Mouse (Mus musculus) A20 (cell line): ENCODE results near the gene E130114P18Rik.

Experiments used
- DNase-seq: peaks from one replicate; pipeline ENCODE4 v3.0.0-alpha.2; 2011; ENCODE audit warnings: low read depth, low spot score

Gene E130114P18Rik

DNA sequence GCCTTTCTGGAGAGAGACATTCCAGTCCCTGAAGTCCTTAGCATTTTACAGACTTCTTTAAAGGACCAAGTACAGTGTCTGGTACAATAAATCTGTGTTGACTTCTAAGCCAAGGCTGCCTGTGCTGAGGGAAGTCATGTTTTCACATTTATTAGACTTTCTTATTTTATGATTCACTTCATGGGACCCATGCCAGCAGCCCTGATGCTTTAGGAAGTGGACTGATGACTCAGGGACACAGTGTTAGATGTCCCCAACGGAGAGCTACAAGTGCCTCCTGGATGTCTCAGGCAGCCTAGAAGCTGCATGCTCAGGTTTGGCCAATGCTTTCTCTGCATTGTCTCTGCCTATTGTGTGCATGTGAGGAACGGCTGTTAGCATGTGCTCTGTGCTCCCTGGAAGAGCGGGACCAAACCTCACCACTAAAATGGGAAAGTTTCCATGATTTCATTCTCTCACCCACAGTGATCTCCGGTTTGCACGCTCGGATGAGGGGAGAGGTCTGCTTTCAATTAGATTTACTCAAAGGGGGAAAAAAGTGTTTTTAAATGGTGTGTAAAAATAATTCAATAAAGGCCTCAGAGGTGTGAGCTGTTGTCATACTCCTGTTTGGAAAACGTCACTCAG is 82.4 kb downstream of the E130114P18Rik start:
- DNase-seq, result no peak

DNA sequence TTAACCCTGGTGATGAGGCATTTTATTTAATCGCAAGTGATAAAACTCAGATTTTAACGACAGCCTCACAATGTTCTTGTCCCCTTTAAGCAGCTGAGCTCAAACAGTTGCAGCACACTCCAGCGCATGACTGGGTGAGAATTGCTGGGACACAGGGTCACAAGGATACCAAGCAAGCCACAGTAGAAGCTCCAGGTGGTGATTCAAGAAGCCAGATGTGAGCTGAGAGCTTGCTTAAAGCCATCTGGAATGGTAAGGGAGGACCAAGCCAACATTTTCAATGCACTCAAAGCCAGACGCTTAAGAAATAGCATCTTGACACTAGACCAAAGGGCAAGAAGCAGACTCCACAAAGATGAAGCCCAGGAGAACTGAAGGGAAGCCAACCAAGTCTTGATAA is 83.9 kb downstream of the E130114P18Rik start:
- no peak for DNase-seq

DNA sequence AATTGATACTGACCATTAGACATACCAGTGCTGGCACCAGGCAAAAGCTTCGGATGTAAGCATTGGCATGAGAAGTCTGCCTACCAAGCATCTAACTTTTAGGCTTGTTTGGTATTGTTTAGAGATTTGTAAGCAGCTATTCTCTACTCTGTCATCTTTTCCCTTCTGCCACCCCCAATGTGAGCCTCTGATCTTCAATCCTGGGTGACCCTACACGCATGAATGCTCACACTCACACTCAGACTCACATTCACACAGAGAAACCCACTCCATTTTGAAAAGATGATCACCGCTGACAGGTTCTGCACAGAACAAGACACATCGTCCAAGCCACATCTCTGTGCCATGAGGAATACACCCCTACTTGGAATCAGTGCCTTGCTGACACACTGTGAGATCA is 84.8 kb downstream of the E130114P18Rik start:
- DNase-seq, result no peak

GRCm38 (mm10) chr4:97690384-97690766 is 87.5 kb downstream of the E130114P18Rik start:
- DNase-seq, result no peak

- DNase-seq, result no peak
Measured at GRCm38 (mm10) chr4:97689456-97690383, 88.2 kb downstream of the E130114P18Rik start.

DNA sequence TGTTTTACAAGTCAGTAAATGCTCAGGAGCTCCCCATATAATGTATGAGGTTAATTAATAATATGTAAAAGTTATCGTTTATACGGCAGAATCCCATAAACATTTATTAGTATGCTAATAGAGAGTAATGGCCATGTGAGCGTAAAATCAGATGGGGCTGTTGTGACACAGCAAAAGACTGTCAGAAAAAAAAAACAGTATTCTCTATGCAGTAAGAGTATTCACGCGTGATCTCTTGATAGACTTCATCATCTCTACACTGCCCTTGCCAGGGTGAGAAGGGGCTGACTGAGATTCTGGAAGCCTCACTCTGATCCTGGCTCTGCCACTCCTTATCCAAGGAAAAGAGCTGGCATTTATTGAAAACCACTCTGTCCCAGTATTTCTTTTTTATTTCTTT is 91.9 kb downstream of the E130114P18Rik start:
- DNase-seq, result no peak

GRCm38 (mm10) chr4:97676579-97676937 is 101.3 kb downstream of the E130114P18Rik start:
- DNase-seq, result no peak

DNA sequence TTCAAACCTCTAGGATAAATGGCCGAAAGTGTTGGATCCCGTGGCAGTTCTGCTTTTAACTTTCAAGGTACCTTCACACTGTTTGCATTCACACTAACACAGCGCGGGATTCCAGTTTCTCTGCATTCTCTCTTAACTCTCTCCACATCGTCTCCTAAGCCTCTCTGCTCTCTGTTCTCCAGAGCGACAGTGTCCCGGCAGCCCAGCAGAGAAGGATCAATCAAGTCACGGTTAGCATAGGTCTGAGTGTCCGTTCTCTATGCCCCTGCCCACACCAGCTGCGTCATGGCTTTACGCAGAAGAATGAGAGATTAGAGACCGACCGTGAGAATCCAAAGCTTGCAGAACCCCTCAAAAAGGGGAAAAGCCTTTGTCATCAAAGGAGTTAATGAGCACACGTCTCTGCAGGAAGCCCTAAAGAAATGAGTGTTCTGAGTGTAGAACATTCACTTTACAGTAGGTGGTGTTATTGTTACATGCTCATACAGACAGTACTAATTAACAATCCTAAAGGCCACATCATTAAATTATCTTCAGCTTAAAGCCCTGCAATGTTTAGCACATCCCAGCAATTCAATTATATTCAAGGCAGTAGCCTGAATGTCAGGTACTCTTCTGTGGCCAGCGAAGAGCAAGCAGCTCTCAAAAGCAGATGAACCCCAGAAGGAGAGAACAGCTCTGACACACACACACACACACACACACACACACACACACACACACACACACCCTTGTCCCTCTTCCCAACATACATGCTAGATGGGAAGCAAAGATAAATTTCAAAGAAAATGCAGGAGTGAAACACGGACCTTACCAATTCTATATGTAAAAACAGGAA is 101.9 kb downstream of the E130114P18Rik start:
- no peak for DNase-seq

DNA sequence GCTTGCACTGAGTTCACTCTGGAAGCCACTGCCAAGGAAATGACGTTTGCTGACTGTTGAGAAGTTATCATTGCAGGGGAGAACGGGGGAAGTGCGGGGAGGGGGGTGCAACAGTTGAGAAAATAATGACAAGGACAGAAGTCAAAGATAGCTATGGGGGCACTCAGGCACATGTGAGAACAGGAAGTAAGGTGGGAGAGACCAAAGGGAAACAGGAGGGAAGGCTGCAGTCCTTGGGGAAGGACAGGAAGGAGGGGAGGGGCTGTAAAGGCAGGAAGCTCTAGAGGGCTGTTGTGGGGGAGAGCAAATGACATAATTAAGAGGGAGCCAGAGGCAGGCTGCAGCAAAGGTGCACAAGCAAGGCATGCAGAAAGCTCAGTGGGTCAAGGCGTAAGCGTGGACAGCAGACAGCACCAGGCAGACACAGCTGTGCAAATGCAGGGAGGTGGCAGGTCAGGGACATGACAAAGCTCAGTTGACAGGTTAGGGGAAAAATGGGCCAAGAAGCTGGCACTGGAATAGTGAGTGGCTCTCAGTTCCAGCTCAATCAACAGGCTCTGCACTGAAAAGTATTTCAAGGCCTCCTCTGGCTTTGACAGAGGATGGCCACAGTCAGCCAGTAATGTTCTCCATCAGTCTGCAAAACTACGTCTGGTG is 103.9 kb downstream of the E130114P18Rik start:
- DNase-seq, result no peak

DNA sequence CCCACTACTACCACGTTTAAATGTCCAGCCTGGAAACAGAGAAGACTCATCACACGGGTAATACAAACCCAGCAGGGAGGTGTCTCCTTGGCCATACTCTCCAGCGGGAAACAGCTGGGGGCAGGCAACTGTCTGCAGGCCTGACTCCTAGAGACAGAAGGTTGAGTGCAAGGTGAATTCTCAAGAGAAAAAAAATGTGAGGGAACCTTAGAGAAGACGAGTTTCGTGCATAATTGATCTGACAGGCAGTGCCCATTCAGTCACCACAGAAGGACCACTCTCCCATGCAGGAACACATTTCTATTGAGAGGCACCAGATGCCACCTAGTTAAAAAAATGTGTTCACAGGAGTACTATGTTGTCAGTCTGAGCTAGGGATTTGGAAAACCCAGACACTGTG is 105.4 kb downstream of the E130114P18Rik start:
- DNase-seq, result no peak

GRCm38 (mm10) chr4:97671911-97672310 is 106.0 kb downstream of the E130114P18Rik start:
- no peak for DNase-seq

- DNase-seq, result no peak
Measured at GRCm38 (mm10) chr4:97670418-97670817, 107.5 kb downstream of the E130114P18Rik start.

- DNase-seq, result no peak
Measured at GRCm38 (mm10) chr4:97669808-97670207, 108.1 kb downstream of the E130114P18Rik start.

GRCm38 (mm10) chr4:97665428-97665755 is 112.5 kb downstream of the E130114P18Rik start:
- no peak for DNase-seq

GRCm38 (mm10) chr4:97664738-97665427 is 113.0 kb downstream of the E130114P18Rik start:
- DNase-seq, result no peak

DNA sequence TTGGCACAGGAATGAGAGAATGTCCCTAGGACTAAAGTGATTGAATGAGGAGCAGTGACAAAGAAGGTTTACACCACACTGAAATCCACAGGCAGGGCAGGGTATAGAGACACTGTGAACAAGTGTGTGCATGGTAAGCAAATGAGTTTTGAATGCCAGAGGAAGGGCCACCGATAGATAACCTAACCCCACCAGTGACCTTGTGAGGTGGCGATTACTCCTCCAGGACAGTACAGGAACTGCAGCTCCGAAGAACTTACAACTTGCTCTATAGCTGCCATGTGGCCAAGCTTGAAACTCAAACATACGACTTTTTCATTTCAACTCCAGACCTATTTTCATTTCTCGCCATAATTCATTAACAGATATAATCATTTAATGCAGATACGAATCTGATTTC is 114.0 kb downstream of the E130114P18Rik start:
- no peak for DNase-seq

DNA sequence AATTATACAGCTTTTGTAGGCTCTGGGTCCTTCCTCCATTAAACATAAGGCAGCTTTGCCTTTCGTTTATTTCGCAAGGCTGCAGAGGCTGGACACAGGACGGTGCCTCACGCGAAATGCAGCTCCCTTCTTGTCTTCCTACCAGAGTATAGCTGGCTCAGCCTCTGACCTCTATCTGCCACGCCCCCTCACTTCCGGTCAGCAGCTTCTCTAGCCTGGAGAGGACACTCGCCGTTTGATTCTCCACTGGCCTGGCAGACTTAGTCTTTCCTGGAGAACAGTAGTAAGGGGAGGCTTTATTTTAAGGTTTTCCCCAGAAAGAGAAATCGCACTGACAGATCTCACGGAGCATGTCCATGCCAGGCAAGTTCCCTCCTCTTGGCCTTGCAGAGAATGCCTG is 115.0 kb downstream of the E130114P18Rik start:
- DNase-seq, result no peak

DNA sequence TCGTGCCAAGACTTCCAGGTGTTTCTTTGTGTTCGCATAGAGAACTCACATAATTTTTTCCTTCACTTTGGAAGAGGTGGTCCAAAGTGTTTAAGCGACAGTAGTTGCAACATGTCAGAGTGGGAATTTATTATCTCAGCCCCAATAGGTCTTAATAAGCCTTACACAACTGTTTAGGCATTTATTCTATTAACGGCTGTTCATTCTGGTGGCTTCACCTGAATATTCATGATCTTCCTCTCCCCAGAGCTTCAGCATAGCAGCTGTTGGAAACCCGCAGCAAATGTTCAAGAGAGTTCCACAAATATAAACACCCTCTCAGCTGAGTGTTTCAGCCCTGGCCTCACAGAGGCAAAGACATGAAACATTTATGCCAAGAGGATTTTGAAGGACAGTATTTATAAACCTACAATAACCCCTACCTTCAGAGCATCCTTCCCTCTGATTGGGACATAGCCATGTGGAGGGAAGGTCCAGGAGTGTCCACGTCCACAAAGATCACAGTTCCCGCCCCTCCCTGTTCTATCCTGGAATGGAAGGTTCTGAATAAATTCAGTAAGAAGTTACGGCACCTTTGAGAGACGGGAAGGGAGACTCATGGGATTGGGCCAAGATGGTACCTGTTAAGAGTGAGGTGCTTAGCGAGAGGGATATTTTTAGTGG is 116.1 kb downstream of the E130114P18Rik start:
- no peak for DNase-seq

DNA sequence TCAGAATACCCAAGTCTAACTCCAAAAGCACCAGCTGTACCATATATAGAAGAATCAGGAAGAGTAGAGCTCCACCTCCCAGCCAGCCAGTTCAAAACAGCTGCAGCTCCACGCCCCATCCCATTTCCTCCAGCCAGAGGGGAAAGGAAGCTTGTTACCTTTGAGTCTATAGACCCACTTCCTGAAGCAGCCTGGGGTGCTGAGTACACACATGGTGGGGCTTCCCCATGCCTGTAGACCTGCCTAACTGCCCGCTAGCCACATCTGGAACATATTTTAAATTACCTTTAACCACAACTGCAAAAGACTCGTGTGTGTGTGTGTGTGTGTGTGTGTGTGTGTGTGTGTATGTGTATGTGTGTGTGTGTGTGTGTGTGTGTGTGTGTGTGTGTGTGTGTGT is 120.3 kb downstream of the E130114P18Rik start:
- DNase-seq, result no peak

- DNase-seq, result no peak
Measured at GRCm38 (mm10) chr4:97649626-97650015, 128.3 kb downstream of the E130114P18Rik start.
